Mouse (Mus musculus): ENCODE data around the gene Naaladl2.
"Not testable (repeated sequence)": the region's sequence is repeated elsewhere in the genome, so short reads cannot be mapped to it uniquely, and the experiment has no call there.

Naaladl2 gene

DNA sequence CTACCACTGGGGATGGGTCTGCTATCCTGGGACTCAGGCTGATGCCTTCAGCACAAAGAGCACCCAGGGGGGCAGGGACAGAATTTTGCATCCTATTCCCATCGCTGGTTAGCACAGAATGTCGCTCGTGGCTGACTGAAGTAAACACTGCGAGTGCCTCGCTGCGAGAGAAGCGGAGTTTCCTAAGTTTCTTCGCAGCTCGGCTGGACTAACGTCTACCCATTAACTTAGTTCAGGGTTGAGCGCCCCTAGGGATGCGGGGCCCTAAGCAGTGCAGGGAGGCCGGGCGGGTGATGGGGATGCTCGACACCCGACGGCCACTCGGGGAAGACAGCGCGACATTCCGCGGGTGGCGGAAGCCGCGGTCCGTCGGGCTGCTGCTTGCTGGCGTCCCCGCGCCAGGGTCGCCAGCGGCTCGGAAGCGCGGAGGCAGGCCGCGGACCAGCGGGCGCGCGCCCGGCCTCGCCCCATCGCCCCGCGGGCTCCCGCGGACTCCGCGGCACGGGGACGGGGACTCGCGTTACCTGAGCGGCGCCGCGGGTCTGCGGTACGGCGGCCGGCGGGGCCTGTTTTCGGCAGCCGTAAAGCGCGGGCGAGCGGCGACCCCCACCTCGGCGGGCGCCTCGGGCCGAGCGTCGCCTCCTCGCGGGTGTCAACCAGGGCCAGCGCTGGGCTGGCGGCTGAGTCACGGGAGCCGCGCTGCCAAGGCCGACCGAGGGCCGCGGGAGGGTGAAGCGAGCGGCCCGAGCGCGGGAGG lies at the start of gene Naaladl2:
TSS of gene Naaladl2 (minus strand) at position 707 of the 757 bp plus-strand sequence.
- peak; percentile 85 to 86 for DNase-seq

DNA sequence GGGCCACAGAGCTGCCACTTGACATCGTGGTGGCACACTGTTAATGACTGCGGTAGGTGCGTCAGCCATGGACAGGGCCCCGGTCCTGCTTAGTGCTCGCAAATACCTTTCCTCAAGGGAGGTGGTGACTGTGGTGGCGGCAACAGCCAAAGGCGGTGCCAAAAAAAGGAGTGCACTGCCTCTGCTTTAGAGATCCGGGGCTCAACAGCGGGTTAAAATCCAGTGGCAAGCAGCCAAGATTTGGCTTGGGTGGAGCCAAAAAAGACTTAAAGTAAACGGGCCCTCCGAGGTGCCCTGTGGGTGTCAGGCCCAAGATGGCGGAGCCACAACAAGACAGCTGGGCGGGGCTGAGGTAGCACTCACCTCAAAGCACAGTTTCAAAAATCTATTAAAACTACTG lies 7.7 kb upstream of the Naaladl2 start:
- DNase-seq = peak in 1 of 2 experiments; percentile 11

DNA sequence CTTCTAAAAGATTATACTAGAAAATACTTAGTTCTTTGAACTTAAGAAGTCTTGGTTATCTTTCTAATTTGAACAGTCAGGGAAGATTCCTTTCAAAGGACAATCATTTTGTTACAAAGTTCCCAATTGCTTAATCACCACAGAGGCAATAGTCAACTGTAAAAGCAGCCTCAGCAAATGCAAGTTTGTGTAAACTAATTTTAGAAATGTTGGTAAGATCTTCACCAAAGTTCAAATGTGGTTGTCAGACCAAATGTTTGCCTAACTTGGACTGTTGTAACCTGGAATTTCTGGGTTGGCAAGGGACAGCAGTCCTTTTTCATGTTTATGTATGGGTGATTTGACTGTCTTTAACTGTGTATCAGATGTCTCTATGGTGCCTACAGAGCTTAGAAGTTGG lies 3.2 kb upstream of the Naaladl2 start:
- DNase-seq = no peak

DNA sequence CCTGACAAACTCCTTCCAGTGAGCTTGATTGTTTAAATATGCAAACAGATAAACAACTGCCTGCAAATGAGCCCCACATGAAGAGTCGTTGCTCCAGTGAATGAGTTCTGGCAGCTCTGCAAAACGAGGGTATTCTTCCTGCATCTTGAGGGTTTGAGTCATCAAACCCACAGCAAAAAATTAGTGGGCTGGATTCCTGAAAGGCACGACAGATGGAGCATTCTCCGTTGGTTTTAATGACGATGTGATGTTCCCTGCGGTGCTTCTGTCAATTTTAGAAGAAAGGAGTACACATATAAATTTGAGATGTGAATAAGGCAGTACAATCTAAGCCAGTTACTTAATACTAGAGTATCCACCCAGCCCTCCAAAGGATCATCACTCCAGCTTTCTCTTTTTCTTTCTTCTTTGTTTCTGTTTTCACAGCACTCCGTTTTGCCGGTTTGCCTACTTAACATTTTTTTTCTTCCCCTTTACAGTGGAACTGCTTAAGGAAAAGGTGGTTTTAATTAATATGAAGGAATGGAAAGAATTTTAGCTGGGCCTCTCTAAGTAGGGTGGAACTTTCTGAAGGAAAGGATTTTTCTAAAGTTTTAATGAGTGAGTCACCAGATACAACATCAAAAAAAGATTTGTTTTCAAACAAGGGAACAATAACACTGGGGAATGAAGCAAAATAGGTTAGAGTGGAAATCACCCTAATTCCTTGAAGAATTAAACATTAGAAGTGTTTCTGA lies 1.1 kb upstream of the Naaladl2 start:
- DNase-seq = peak; percentile 50 to 68

DNA sequence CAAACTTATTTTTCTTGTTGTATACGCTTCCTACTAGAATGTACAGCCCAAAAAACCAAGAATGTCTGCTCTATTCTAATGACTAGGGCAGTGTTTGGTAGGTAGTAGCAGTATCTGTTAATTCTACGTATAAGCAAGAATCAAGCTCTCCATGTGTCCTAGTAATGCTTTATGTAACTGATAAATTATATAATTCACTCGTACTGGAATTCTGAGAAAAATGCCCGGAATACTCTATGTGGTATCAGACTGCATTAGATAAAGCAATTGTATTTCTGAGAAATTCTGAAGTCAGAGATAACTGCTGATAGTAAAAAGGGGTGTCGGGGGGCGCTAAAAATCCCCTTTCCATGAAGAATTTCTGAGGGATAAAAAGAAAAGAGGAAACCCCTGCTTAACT lies 950 bp downstream of the Naaladl2 start:
- DNase-seq = no peak

DNA sequence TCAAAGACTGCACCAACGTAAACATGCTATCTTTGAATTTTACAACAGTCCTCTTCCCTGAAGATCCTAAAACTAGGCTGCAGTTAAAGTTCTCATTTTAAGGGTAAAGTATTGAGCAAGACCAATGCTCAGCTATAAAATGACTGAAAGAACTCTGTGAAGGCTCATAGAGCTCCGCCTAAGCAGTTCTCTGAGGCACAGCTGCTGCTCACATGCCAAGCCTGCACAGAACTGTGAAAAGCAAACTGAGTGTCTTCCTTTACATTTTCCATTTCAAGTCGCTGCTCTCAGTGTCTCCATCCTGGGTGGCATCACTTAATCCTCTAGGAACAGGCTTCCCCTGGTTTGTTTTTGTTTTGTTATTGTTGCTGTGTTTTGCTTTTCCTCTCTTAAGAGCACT lies 12.2 kb downstream of the Naaladl2 start:
- no peak for DNase-seq

DNA sequence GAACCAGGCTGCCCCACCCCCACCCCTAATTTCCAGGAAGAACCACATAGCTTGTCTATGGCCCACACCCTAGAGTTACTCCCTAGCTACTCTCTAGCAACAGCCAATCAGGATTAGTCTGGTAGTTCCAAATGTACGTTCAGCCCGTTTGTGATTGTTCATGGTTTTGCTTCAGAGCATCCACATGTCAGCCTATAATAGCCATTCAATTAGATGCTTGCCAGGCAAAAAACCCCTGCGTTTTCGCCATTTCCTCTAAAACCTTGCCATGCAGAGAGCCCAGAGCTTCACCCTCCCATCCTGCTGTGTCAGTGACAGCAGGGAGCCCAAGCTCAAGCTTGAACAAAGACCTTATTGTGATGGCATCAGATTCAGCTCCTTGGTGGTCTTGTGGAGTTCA lies 16.2 kb downstream of the Naaladl2 start:
- DNase-seq = no peak

DNA sequence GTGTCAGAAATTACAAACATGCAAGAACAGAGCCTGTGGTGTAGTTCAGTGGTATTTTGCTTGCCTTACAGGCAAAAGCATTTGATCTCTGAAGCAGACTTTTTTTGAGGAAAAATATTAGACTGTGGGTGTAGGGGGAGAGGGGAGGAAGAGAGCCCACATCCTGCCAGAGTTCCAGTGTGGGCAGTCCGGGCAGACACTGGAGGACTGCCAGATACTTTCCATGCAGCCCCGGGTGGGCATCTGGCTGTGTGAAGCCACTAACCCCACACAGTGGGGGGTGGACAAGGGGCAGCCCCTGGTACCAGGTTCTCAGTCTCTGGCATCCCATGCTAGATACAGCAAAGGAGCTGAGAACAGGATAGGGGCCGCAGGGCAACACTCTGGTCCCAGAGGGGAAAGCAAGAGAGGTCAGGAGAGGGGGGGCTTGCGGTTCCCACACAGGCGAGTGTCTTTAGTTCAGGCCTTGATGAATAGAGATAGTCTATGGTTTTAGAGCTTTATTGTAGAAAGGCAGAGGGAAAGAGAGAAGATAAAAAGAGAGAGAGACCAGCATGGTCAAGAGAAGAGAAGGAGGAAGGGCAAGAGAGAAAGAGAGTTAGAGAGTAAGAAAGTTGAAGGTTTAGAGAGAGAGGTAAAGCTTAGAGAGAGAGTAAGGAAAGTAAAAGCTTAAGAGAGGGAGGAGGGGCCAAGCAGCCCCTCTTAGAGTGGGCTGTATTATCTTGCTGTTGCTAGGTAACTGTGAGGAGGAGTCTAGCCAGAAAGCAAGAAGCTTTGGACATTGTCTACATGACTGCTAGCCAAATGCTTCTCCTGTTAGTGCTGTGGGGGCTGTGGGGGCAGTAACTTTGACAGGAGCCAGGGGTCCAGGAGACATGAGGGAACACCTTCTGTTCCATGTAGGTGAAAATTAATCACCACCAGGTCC lies 18.9 kb downstream of the Naaladl2 start:
- DNase-seq = no peak

DNA sequence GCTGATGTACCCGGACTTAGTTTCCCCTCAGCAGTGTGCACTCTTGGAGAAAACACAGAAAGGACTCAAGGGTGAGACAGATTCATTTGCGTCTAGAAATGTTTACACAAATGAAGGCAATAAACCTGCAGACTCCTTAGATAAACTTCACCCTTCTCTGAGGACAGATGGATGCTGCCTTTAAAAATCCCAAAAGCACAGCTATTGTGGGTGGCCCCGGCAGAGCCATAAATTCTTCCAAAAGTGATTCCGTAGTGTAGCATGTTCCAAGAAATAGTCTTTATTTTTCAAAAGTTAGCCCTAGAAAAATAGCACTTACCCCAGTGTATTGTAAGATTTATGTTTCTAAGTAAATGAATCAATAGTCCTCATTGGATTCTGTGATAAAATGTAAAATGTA lies 31.0 kb downstream of the Naaladl2 start:
- no peak for DNase-seq

DNA sequence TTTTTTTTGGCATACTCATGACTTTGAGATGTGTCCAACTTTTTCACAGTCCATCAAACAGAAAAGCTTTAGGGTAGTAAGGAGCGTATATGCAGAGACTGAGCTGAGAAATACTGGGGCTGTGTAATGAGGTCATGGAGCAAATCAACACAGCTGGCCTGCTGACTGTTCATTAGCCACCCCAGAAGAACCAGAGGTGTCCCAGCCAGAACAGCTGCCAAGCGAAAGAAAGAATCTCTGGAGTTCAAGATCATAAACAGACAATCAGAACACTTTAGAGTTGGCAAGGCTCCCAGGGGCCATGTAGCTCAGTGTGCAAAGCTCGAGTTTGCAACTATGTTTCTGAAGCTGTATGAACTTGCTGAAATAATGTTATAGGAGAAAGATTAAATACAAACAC lies 35.1 kb downstream of the Naaladl2 start:
- DNase-seq = peak; percentile 7 to 8

DNA sequence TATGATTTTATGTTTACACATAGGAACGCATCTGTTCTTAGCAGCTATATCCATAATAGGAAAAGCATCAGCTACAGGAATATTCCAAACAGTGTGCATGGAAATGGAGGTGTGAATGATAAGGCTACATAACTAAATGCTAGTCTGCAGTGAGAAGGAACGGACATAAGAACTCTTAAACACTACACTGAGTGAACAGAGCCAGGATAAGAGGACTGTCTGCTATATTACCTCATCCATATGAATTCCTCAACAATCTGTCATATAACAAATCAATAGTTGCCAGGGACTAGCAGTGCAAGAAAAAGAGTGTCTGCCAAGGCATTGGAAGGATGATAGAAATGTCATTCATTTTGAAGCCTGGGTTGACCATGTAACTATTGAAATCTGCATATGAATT lies 51.1 kb downstream of the Naaladl2 start:
- no peak for DNase-seq

DNA sequence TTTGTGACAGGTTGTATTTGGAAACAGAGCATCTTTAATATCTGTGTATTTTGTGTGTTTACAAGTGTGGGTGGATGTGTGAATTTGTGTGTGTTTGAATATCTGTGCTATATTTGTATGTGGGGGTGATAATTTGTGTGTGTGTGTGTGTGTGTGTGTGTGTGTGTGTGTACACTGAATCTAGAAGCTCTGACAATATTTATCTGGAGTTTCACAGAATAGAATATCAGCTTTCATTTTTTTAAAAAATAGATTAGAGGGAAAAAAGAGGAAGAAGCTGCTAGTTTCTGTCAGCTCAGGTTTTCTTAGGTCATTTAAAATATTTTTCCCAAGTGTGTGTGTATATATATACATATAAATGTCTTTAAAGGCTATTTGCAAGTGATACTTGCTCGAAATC lies 68.3 kb downstream of the Naaladl2 start:
- no peak for DNase-seq

DNA sequence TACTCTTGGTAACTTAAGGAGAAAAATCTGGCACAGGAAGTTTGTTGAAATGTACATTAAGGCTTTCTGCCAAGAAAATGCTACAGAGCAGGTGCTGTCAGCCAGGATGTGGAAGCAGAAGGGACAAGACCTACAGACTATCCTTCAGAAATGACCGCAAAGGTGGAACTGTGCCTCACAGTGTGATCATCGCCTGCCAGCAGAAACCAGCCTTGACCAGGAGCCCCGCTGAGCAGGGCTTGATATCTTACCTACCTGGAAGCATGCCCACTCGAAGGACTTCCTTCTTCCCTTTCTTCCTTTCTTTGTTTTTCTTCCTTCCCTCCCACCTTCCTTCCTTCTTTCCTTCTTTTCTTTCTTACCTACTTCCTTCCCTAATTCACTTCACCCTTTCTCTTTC lies 69.8 kb downstream of the Naaladl2 start:
- DNase-seq = peak; percentile 47 to 65

DNA sequence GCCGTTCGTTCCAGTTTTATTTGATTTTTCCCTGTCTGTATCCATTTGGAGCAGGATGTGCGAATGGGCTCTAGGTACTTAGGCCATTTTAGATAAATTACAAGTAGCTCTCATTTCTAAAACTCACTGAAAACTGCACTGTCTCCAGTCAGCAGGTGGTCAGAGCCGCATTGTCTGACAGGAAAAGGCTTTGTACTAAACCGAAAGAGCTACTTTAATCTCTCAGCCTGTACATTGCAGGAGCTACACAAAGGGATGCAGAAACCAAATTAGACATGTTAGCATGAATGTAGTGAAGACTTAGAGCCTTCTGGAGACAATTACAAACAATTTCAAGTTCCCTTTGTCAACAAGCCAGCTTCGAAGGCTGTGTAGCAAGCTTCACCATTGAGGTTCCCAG lies 70.2 kb downstream of the Naaladl2 start:
- no peak for DNase-seq

DNA sequence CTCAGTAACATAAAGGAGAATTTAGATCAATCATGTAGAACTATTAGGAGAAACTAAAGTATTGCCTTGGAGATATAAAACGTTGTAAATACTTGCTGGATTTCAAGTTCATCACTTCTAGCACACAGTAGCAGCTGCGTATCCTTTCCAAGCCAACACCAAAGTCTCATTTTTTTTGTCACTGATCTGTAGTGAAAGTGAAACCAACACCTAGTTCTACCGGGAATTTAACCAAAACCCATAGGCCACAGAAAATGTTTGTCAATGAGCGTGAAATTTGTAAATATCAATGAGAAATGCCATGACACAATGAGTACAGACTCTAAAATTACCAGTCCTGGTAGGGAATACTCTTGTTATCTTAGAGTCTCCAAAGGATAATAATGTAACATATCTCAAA lies 80.8 kb downstream of the Naaladl2 start:
- no peak for DNase-seq

DNA sequence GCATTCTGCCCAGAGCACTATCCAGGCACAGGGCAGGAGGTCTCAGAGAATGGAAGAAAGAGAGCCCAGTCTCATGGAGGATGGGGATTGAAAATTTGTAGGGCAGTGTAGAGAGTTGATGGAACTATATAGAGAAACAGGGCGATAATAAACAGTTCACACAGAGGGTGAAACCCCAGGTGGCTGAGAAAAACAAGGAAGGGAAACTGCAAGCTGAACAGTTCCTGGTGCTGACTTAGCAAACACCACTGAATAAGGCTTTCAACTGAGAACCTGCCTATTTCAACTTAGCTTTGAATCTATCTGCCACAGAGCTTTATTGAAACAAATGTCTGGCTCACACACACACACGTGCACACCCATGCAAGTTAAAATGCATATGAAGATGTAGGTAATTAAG lies 91.1 kb downstream of the Naaladl2 start:
- no peak for DNase-seq

DNA sequence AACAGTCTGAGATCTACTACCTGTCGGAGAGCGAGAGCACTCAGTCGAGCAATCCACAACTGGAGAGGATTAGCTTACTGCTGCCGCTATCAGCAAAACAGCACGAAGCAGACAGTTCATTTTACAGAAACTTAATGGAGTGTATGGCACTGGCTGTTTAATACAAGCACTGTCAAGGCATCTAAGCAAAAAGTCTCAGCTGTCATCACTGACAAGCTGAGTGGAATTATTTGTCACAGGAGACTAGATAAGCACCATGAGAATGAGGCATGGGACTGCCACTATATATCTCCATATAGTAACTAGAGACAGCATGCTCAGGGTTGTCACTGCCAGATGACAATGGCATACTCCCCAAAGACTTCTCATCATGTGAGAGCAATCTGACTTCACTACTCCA lies 124.1 kb downstream of the Naaladl2 start:
- DNase-seq = no peak

DNA sequence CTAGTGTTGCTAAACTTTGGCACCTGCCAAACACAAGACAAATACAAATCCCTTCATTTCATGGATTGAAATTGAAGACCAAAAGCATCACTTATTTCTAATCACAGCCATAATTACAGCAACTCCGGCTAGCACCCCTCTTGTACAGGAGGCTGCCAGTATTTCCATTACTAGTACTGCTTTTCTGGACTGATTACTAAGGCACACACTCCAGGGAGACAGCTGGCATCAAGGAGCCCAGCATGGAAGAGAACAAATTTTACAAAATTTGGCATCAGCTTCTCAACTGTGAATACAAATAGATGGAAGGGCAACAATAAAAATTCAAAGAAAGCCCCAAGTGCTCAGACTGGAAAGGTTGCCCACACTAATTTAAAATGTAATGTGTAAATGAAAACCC lies 133.3 kb downstream of the Naaladl2 start:
- peak; percentile 53 to 77 for DNase-seq

DNA sequence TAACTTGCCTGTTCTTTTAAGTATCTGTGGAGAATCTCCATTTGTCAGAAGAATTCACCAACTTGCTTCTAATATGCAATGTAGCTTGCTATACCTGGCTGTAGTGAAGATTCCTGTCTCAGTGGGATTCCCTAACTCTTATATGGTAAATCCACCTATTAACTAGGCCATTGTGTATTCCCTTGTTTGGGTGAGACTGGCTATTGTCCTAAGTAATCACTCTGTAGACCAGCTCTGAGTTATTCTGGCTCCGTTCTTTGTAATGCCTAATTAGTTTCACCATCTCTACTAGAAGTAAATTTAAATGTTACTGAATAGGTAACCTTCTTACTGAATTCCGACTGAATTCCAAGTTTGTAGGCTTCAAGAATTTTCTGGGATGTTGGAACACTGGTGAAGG lies 137.3 kb downstream of the Naaladl2 start:
- not testable (repeated sequence) for DNase-seq

DNA sequence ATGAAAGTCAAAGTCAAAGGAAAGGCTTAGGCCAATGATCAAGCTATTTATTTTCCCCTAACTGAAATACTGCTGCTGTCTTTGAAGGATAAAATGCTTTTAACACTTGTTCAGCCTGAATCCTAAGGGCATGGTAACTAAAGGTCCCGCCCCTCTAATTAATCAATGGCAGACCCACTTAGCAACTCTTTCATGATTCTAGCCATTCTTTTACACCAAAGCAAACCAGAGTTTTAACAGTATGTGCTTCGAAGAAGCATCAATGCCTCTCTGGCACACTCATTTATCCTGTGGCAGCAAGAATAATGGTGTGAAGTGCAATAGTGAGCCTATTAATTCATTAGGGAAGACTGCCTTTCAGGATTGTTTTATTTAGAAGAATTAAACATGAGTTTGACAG lies 151.5 kb downstream of the Naaladl2 start:
- no peak for DNase-seq

DNA sequence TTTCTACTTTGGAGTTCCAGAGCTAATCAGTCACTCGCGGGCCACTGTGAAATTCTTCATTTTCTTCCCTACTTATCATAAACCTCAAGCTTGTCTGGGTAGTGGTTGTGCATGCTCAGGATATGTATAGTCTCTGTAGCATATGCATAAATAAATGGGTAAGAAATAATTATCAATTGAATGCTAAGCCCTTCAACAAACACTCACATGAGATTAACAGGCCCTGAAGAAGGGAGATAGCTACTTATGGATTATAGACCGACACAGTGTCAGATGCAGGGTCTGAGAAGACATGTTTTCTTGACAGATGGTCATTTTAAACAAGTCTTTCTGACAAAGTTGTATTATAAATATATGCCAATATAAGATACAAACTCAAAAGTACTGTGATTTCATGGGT lies 152.0 kb downstream of the Naaladl2 start:
- no peak for DNase-seq

DNA sequence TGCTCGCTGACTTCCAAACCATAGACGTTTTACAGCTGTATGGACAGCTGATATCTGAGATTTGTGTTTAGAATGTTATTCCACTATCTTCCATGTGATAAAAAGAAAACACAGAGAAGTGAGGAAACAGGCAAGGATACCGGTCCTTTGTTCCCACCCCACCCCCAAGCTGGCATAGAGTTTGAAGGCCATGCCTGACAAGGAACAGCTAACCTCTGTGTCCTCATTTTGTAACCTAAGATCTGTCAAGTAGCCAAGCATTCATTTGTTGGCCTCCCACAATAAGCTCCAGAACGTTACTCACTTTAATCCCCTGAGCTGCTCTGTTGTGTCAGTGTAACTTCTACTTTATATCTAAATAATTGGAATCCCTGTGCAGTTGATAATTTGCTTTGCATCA lies 161.9 kb downstream of the Naaladl2 start:
- no peak for DNase-seq

DNA sequence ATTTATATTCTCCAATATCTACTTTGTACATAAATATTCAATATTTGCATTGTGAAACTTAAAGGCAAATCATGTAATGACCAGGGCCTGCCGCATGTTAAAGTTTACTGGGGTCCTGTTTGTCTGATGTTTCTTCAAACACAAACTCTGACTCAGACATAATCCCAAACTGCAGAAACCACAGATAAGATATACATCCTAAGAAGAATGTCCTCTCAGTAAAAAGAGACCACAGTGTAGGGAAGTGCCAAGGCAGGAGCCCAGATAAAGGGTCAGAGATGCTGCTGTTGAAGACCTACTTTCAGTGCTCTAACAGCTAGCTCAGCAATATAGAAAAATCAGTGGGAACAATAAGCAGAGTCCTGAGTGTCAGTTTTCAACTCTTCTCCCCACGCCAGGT lies 201.9 kb downstream of the Naaladl2 start:
- DNase-seq = no peak

All from cerebellum, postnatal 14 days (tissue).